Mouse (Mus musculus) granulocyte monocyte progenitor cell, adult 5-6 weeks (primary cell): ENCODE results near the gene Reep6. TPM values are rescaled to one million over a fixed set of nuclear protein-coding genes. Genes with fewer than 3 reads are reported as not detected.

Experiments used
- ATAC-seq: replicated peaks from 2 replicates; pipeline ENCODE4 v1.8.0; 2016; ENCODE audit warnings: mild to moderate bottlenecking, moderate TSS enrichment, inconsistent platforms; ENCODE audit not compliant: poor library complexity, severe bottlenecking
- total RNA-seq, 2 experiments: library from RNA; stranded (forward) in 1 of 2; stranded (reverse) in 1 of 2; fragments of 200-712, 200-1000 nt in 1 of 2; fragments of >200 nt in 1 of 2; fragmentation: Nextera tagmentation in 1 of 2; gene quantifications; 2 replicates each; pipeline ENCODE4 v1.2.3; 2014 to 2017

Gene Reep6
- total RNA-seq, 2 experiments from 2014 or later = 0.11 to 2.7 TPM

DNA sequence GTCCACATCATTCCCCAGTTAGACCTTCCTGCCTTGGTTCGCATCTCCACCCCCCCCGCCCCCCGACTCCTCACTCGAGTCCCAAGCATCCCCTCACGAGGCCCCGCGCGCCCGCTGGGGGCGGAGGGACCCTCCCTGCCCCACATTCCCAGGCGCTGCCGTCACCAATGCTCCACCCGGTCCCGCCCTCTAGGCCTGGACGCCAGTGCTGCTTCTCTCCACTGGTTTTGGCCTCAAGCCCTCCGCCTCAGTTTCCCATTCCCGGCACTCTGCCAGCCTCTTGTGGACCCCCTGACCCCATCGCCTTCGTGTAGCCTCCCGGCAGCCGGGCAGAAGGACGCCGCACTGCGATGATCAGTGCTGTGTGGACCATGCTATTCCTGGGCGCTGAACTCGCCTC, 19.2 kb downstream of the Reep6 start:
- no peak for ATAC-seq

DNA sequence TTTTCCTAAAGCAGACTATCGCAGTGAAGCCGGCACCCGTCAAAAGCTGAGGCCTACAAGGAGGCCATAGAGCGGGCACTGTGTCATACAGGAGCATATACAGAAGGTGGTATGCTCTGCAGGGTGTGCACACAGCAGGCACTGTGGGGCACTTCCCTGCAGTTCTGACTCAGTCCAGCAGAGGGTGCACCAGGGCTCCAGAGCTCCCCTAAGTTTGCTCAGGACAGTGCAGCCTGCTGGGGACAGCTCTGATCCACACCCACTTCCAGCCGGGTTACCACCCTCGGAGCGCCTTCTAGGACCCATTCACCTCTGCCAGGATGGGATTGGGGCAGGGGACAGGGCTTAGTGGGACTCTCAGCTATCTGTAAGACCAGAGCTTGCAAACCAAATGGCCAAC, 20.5 kb downstream of the Reep6 start:
- peak; percentile 86 for ATAC-seq

DNA sequence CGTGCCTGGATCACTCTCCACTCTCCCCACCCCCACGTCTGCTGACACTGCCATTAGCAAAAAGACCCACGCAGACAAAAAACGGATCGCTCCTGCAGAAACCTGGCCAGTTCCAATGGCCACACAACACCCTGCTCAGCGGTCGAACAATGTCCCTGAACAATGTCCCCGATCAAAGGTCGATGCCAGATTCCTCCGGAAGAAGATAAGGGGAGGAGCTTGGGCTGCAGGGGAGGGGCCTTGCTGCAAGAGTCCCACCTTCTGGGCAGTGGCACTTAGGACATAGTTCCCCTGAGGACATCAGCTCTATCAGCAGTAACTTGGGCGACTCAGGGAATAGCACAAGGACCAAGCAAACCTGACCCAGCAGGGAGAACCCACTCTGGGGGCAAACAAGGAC, 22.1 kb downstream of the Reep6 start:
- ATAC-seq = no peak

DNA sequence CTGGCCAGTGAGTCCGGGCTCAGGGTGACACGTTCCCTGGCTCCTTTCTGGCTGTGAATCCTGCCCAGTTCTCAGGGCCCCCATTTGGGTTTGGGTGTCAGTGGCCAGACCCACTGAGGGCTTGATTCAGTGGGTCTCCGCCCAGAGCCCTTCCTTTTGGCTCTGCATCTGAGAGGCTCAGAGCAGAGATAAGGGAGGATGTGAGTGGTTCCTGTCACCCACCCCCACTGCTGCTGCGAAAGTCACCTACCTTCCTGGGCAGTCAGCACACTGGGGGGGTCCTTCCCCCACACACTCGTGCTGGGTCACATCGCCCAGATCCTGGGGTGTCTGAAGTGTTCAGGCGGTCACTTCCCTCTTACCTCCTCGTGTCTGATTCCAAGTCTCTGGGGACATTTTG, 23.0 kb downstream of the Reep6 start:
- no peak for ATAC-seq

DNA sequence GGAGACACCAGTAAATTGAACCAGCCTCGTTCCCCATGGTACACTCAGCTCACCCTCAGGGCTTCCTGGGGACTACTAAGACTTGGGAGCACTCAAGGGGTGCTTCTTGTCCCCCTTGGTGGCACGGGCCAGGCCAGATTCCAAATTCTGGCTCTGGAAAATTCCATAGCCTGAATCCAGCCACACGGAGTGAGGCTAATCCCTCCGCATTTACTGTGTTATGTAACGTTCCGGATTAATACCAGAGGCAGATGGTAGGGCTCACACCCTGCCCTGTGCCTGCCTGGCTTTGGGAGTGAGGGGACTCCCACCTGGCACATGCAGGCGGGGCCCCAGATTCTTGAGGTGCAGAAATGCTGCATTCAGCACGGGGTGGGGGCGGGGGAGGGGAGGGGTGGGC, 25.7 kb downstream of the Reep6 start:
- no peak for ATAC-seq

DNA sequence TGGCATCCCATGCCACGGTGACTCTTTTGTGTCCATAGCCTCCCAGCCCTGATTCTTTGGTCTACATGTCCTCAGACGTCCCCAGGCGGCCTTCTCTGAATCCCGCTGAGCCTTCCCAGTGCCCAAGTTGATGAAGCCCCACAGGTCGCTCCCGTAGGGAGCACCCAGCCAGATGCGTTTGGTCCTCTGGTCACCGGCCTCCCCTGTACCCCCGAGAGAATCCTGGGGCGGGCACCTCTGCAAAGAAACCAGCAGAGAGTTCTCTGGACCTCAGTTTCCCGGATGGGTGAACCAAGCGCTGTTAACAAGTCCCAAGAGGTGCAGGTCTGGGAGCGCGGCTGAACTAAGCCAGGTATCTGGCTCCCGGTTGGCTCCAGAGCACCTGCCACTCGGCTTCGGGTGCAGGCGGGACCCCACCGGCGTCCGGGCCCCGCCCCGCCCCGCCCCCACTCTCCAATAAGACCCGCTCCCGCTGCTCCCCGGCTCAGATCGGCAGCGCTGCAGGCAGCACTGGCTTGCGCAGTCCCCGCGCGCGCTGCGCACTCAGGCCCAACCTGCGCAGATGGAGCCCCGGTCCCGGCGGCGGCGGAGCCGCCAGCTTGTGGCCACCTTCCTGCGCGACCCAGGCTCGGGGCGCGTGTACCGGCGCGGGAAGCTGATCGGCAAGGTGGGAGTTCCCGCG, 26.4 kb downstream of the Reep6 start, which contains the start of gene Plk5:
Gene Plk5, plus strand, starts transcription at position 459 of the 682 bp plus-strand sequence.
- no peak for ATAC-seq

DNA sequence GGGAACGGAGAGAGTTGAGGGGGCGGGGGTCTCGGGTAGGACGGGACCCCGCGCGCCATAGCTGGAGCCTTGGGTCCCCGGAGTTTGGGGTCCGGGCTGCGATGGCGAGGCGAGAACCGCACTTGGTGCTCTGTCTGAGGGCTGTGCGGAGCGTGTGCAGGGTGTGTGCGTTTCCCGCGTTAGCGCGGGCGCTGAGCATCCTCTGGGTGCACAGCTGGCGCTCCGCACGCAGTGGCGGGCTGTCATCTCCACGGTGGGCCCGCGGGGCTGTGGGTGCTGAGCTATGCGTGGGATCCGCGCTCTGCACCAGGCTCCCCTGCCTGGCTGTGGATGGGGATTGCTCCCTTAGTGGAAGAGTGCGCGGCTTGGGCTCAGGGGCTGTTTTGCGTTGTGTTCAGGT, 27.0 kb downstream of the Reep6 start:
- ATAC-seq = 0 out of 2 replicates have a peak, but pooled peaks have one; percentile 10

DNA sequence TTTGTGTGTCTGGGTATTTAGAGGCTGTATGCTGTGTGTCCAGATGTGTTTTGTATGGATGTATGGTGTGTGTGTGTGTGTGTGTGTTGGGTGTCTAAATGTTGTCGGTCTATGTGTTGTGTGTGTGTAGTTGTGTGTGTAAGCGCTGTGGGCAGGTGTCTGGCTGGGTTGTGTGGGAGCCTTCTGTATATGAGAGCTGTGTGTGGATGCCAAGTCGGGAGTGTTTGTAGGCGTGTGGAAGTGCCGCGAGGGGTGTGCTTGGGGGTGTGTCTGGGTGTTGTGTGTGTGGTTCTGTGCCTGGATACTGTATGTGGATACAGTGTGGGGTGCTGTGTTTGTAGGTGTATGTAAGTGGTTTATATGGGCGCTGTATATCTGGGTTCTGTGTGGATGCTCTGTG, 27.6 kb downstream of the Reep6 start:
- ATAC-seq = no peak

DNA sequence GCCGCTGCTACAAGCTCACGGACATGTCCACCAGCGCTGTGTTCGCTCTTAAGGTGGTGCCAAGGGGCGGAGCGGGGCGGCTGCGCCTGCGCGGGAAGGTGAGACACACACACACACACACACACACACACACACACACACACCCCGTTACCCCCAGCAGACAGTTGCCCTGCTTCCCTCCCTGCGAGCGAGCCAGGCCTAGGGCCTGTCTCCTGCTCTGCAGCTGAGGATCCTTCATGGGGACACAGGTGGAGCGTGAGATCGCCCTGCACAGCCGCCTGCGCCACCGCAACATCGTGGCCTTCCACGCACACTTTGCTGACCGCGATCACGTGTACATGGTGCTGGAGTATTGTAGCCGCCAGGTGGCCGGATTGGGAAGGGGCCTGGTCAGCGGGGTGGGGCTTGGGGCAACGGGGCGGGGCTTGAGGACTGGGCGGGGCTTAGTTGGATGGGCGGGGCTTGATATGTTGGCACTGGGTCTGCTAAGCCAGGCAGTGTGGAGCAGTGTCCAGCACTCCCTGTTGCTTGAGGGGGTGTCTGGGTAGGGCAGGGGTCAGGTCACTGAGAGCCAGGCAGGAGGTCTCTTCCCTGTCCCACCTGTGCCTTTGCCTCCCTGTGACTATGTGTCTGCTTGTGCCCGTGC, 28.4 kb downstream of the Reep6 start:
- peak; percentile 59 for ATAC-seq

DNA sequence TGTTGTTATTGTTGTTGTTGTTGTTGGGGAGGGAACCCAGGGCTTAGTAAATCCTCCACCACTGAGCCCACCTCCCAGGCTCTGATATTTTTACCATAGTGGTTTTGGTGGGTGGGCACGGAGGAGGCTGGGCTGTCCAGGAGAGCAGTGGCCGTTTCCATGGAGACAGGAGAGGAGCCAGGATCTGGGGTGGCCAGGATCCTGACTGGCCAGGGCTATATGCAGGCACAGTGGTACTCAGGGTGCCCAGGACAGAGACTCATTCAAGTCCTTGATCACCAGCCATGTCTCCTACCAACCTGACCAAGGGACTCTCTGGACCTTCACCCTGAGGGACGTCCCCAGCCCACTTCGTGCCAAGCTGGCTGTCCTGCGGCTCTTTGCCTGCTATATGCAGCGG, 34.0 kb downstream of the Reep6 start:
- ATAC-seq = no peak

DNA sequence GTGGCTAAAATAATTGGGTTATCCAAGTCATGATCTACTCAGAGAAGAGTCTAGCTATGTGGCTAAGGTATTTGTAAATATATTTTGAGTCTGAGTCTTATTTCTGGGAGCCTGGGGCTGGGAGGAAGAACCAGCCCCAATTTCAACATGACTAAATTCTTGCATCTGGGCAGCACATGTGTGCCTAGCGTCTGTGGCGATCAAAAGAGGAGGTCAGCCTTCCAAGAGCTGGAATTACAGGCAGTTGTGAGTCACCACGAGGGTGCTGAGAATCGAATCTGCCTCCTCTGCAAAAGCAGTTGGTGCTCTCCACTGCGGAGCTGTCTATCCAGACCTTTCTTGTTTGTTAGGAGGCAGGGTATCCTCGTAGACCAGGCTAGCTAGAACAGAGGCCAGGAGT, 36.0 kb downstream of the Reep6 start:
- ATAC-seq = no peak

DNA sequence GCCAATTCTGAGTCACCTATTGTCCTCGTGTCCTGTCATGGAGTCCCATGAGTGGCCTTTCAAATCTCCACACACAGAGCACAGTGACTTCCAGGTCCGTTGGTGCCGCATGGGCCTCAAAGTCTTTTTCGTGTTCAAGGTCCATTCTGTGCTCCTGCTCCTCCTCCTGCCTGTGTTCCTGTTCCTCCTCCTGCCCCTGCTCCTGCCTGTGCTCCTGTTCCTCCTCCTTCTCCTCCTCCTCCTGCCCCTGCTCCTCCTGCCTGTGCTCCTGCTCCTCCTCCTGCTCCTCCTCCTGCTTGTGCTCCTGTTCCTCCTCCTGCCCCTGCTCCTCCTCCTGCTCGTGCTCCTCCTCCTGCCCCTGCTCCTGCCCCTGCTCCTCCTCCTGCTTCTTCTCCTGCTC, 38.2 kb downstream of the Reep6 start:
- no peak for ATAC-seq

DNA sequence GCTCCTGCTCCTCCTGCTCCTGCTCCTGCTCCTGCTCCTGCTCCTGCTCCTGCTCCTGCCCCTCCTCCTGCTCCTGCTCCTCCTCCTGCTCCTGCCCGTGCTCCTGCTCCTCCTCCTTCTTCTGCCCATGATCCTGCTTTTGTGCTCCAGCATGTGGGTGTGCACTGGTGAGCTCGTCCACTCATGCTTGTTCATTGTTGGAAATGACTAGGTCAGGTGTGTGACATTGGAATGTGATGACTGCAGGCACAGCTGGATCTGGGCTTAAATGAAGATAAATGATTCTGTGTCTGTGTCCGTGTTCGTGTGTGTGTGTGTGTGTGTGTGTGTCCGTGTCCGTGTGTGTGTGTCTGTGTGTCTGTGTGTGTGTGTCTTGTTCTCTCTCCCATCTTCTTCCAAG, 38.6 kb downstream of the Reep6 start:
- ATAC-seq = no peak

DNA sequence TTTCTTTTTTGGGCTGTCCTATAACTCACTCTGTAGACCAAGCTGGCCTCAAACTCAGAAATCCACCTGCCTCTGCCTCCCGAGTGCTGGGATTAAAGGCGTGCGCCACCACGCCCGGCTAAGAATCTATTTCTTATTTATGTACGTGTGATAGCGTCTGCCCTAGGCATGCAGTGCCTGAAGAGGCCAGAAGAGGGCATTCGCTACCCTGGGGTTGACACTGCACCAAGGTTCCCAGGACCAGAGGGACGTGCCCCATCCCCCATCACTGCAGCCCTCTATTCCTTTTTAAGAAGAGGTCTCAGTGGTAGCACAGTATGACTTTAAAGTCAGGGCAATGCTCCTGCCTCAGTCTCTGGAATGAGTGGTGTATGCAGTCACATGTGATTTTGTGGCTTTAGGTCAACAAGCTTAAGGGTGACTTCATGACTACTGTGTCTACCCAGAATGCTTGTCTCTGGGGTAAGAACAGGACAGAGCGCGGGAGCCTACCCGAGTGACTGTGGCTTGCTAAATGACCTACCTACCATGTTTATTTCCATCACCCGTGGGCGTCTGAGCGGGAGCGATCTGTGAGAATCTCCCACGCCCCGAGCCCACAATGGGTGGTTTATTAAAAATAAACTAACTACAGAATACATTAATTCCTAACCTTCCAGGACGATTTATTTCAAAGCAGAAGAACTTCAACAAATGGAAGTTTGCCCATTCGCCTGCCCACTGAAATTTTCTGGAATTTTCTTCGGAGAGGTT, 40.4 kb downstream of the Reep6 start:
- ATAC-seq = no peak

DNA sequence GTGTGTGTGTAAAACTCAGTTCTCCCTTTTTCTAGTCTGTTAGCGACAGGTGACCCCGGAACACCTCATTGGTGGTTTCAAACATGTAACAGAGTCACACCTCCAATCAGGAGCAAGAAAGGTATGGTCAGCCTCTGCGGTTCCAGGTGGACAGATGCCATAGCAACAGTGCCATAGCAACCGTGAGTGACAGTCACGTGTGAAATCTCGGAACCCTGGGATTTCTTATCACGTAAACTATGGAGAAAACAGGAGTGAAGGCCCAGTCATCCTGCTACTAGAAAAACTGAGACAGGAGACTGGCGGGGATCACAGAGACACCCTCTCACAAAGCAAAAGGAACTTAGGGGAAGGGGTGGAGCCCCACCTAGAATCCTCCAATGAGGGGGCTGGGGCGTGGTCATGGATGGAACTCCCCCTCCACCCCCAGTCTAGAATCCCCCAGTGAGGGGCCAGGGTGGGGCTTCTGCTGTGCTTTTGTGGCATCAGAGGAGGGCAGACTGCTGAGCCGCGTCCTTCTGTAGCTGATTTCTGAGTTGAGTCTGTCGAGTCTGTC, 41.7 kb downstream of the Reep6 start:
- peak; percentile 41 for ATAC-seq

DNA sequence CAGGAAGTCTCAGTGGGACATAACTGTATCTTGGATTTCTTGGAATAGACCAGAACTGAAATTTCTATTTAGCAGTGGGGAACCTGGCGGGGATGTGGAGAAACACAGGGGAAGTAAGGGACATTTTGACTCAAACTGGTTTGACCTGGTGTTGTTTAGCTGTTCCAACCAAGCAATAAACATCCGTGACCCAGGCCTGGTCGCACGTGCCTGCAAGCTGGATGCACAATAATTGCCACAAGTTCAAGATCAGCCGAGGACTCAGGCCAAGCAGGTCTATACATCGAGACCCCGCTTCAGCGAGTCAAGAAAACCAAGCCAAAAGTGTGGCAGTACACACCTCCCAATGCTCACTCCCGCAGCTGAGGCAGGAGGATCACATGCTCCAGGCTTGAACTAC, 42.2 kb downstream of the Reep6 start:
- ATAC-seq = no peak

DNA sequence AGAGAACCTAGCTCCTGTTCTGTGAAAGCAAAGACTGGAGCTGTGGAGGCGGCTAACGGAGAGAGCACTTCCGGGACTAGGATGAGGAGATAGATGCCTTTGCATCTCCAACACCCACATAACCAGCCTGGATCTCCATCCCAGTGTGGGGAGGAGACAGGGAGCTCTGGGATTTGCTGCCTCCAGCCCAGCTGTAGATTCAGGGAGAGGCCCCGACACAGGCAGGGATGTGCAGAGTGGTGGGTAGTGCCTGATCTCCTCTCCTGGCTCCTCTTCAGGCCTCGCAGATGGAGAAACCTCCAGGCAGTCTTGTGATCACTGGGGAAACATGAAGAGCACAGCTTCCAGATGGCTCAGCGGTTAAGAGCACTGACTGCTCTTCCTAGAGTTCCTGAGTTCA, 43.0 kb downstream of the Reep6 start:
- ATAC-seq = no peak

DNA sequence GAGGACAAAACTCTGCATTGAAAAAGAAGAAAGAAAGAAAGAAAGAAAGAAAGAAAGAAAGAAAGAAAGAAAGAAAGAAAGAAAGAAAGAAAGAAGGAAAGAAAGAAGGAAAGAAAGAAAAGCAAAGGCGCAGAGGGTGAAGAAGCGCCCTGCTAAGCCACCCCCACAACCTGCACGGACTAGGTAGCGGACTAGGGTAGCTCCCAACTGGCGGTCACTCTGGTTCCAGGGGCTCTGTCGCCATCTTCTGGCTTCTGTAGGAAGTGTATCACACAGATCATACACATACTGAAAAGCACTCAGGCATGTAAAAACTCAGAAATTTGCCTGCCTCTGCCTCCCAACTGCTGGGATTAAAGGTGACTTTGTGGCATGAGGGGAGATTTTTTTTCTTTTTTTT, 44.3 kb downstream of the Reep6 start:
- peak; percentile 77 for ATAC-seq

DNA sequence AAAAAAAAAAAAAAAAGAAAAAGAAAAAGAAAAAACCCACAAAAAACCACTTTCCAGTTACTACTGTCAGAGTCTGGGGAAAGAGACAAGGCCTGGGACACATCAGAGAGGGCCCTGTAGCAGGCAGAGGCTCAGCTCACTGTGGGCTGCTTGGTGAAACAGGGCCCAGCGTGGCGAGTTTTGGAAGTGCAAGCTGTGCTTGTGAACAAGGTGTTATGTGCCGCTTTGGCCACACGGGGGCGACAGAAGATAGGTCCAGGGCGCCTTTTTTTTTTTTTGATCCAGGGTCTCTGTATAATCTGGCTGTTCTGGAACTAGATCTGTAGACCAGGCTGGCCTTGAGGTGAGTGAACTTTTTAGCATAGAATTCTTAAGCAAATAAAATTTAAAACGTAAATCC, 46.4 kb downstream of the Reep6 start:
- ATAC-seq = peak; percentile 81

DNA sequence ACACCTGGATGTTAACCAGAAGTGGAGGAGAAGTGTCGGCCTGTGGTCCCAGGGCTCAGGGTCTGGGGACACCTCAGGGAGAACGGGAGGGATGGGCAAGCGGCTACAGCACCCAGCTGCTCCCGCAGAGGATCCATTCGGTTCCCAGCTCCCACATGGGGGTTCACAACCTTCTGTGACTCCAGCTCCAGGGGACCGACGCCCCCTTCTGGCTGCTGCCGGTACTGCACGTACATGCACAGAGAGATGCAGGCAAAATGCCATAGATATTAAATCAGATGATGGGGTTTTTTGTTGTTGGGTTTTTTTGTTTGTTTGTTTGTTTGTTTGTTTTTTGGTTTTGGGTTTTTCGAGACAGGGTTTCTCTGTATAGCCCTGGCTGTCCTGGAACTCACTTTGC, 48.0 kb downstream of the Reep6 start:
- ATAC-seq = no peak

DNA sequence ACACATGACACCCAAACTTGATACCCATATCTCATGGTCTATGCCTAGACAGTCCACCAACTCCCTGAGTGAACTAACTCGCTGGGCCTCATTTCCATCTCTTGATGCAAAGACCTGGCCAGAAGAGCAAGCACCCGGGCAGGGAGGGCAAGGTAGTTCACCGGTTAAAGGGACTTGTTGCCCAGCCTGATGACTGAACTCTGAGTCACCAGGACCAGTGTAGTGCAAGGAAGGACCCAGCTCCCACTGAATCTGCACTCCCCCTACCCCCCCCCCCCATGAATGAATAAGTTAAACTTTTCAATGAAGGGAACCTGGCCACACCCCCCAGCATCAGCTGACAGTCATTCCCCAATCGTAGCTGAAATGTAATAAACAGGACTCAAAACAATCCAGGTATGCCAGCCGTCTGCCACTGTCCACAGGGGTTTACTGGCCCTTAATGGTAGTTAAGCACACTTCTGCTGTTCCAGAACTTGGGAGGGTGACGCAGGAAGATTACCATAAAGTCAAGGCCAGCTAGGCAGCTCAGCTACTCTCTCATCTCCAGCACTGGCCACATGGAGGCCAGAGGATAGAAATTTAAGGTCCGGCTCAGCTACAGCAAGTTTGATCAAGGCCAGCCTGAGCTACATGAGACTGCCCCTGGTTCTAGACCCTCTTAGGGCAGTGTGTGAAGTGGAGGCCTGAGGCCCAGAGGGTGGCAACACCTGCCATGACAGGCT, 53.0 kb downstream of the Reep6 start:
- ATAC-seq = no peak
